Mouse (Mus musculus): ENCODE results near the gene Arhgap21.

DNA sequence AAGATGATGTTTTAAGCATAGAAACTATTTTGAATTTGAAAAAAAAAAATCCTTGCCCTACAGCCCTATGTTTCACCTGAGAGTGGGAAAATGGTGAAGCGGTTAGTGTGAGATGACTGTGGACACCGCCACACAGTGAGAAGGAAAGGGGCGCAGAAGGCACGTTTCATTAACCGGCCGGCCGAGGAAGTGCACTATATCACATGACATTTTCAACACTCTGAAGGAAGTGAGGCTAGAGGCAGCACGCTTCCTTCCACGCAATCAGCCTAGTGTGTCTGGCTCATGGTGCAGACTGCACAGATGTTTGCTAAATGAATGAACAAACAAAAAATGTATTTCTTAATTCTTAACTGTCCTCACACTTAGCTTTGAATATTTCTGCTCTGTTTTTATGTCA lies 69.4 kb downstream of the Arhgap21 start:
- no peak for TF ChIP-seq CTCF (IDR thresholded peaks at IDR 0.05; ENCODE audit: low read depth)
- TF ChIP-seq EP300 (optimal IDR thresholded peaks at IDR 0.05): no peak
